Mouse (Mus musculus) c-Kit-negative CD71-positive TER-119-positive erythroid progenitor cells, embryonic 14.5 days (primary cell): ENCODE data around the gene Ptprk.

Experiments used
- DNase-seq: peaks from one replicate; pipeline ENCODE4 v3.0.0-alpha.2; 2013; ENCODE audit warnings: low read depth, low spot score

The Ptprk gene

DNA sequence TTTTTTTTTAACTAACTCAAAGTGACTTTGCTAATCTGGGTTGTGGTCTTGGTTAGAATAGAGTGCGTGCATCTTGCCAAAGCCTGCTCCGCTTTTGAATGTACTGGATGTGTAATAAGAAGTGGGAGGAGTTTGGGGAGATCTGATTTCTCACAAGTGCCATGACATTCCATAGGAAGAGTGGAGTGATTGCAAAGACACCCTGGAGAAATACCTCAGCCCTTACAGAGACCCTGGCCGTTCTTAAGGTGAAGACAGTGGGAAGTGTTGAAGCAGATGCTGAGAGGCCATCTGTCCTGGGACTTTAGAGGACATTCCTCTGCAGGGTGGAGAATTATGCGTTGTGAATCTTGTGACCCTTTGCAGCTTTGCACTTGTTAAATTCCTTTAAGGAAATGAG lies 110.7 kb downstream of the Ptprk start:
- no peak for DNase-seq

DNA sequence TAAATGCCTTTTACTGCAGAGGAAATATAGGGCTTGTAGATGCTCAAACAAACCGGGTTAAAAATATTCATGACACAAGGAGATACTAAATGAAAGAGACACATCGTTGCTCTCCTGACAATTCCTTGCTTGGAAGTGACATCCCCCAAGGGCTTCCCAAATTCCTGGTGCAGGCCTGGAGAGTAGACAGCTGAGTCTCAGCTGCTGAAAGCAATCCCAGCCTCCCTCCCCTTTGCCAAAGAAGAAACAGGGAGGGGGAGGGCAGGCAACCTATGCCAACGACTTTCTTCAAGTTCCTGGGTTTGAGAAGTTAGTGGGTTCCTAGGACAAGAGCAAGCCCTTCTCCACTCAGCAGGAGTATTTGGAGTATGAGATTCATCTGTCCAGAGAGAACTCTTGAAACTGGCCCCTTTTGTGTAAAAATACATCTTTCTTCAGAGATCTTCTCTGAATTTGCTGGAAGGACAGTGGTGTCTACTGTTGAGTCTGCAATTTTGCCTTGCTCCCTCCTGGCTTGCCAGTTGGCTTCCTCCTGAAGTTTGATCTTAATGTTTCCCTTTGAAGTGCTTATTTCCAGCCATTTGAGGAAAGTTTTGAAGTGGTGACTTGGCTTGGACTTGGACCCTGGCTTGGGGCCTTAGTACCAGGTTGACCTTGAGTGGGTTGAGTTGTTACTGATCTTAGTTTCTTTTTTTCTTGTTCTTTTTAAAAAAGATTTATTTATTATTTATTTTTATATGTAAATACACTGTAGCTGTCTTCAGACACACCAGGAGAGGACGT lies 111.6 kb downstream of the Ptprk start:
- DNase-seq, result no peak

DNA sequence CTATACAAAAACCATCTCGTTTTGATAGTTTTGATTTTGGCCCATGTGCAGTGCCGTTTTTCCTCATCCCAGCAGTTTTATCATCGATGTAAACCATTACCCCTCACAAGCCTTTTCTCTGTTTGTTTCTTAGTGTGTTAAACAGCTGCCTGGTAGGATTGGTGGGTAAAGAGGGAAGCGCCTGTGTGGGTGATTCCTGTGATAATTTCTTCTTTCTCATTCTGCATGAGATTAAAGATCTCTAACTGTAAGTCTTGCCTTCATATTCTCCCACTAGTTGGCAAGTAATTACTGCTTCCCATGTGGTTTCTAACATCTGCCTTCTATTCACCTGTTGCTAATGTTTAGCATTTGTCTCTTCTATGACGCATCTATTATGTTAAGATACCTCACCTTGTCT lies 116.8 kb downstream of the Ptprk start:
- DNase-seq, result no peak

- no peak for DNase-seq
Observed at GRCm38 (mm10) chr10:28193630-28194029, 119.0 kb downstream of the Ptprk start.

DNA sequence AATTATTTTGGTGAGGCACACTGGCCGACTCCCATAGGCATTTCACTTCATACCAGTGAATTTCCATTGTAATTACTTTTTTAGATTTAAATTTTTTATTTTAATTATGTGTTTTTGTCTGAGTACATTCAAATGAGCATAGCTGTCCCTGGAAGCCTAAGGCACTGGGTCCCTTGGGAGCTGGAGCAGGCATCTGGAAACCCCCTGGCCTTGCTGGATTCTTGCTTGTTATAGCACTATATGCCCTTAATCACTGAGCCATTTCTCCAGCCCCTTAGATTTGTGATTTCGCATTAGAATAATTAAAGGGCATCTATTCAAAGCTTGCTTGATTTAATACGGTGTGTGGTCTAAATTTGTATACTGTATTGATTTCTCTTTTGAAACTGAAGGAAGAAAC lies 126.0 kb downstream of the Ptprk start:
- no peak for DNase-seq

DNA sequence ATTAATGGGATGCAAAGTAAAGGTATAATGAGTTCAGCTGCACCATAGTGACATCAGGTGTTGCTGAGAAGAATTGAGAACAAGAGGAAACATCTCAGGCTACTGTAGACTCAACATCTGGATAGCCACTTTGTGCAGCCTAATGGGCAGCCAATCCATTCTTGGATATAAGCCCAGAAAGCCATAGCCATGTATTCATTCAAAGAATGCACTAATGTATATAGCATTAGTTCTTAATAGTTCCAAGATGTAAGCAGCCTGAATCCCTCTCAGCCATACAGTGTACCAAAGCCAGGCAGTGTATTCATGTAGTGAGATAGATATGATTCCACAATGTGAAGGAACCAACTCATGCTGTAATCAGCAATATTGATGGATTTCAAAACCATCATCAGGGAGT lies 134.8 kb downstream of the Ptprk start:
- DNase-seq, result no peak

- DNase-seq, result no peak
Observed at GRCm38 (mm10) chr10:28212083-28212482, 137.5 kb downstream of the Ptprk start.

DNA sequence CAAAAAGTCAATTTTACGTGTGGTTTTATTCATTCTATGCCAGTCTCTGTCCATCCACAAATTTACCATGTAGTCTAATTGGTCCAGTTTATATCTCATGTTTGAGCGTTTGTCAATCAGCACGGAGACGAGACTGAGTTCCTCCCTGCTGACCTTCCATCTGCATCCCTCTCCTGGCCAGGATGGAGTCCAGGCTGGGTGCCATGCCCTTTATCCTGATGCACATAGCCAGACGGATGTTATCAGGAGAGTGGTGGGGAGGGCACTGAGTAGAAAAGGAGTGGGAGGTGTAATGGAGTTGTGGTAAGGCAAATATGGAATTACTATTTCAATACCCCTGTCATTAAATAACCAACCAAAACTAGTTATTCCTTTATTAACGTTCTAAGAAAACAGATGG lies 140.5 kb downstream of the Ptprk start:
- no peak for DNase-seq

GRCm38 (mm10) chr10:28223602-28224001 lies 149.0 kb downstream of the Ptprk start:
- DNase-seq, result no peak

- DNase-seq, result no peak
Observed at GRCm38 (mm10) chr10:28224376-28224775, 149.8 kb downstream of the Ptprk start.

GRCm38 (mm10) chr10:28225536-28226075 lies 151.0 kb downstream of the Ptprk start:
- no peak for DNase-seq

- DNase-seq, result no peak
Observed at GRCm38 (mm10) chr10:28227732-28228131, 153.1 kb downstream of the Ptprk start.

- no peak for DNase-seq
Observed at GRCm38 (mm10) chr10:28228208-28228607, 153.6 kb downstream of the Ptprk start.

DNA sequence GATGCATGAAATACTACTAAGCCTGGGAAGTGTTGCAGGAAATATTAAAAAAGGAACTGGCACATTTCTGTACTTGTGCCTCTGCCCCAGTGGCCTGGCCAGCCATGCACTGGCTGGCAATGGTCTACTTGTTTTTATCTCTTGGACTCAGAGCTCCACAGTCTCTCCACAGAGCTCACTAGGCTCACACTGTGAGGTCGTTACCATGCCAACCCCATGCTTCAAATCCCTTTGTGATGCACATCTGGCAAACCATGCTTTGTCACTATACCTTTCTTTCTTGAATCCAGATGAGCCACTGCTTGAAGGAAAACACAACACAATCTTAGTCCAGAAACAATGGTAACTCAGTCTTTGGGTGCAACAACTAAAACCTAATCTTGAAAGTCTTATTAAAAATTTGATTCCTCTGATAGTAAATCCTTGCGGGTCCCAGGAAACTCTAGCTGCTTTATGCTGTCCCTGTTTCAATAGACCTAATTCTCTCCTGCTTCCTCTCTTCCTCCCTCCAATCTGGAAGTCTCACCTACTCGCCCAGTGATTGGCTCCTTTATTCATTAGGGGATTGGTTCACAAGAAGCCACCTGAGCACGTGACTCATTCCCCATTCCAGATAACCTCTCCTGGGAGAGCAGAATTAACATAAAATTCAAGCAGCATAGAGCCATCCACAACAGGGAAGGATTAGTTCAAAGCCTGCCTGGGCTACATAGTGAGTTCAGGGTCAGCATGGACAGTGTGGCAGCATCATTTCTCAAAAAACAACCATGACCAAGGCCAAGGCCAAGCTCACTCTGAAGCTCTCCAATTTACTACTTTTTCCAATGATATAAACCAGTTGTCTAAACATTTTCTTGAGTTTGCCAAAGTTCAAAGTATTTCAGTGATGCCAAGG lies 157.9 kb downstream of the Ptprk start:
- no peak for DNase-seq

DNA sequence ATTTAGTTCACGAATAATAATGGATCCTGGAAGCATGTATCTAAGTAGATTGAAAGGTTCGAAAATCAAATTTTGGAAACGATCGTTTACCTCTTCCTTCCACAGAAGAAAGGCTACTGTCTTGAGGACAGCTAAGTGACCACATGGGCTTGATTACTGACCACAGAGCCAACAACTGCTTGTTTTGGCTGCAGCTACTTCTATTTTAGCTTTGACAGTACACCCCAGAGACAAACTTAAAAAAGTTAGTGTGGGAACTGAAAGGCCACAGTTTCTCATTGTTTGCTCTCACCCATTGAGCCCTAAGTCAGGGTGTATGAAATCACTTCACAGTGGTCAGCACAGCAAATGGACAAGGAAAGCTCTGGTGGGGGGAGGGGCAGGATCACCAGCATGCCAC lies 174.4 kb downstream of the Ptprk start:
- DNase-seq, result no peak

GRCm38 (mm10) chr10:28251385-28251784 lies 176.8 kb downstream of the Ptprk start:
- no peak for DNase-seq

GRCm38 (mm10) chr10:28260651-28261050 lies 186.0 kb downstream of the Ptprk start:
- no peak for DNase-seq

DNA sequence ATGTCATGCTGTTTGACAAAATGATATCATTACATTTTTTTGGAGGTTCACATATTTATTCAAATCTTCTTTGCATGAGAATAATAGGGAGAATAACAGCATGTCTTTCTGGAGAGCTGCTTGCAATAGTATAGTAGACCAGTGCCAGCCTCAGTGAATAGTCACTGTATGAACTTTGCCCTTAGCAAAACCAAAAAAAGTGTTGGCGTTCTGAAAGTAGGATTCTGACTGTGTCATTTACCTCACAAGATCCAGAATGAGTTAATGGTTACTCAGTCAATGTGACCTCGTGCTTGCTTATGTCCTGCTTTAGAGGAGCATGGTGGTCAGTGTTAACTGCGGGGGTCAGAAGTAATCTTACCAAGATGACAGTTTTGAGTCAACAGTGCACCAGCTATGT lies 187.5 kb downstream of the Ptprk start:
- no peak for DNase-seq

DNA sequence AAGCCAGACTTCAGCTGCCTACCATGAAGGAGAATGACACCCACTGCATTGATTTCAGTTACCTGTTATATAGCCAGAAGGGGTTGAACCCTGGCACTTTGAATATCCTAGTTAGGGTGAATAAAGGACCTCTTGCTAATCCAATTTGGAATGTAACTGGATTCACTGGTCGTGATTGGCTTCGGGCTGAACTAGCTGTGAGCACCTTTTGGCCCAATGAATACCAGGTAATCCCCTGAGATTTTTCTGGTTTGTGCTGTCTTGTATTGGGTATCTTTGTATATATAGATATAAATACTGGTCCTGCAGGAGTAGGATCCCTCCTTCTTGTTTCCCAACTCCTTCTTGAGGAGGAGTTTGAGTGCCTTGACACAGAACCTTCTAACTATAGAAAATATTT lies 188.9 kb downstream of the Ptprk start:
- no peak for DNase-seq

GRCm38 (mm10) chr10:28270273-28270672 lies 195.7 kb downstream of the Ptprk start:
- DNase-seq, result no peak

- no peak for DNase-seq
Observed at GRCm38 (mm10) chr10:28271729-28272606, 197.3 kb downstream of the Ptprk start.

DNA sequence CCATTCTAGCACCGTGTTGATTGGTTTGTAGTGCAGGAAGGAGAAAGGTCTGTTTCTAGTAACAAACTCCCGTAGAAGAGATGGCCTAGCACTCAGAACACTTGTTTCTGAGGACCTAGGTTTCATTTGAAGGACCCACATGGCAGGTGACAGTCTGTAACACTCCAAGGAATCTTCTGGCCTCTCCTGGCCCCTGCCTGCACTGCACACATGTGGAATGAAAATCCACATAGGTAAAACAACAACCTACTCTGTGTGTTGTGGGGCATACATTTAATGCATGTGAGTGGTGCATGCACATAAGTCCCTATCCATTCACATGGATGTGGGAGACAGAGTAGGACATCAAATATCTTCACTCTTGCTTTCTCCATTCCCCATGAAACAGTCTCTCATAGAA lies 204.1 kb downstream of the Ptprk start:
- no peak for DNase-seq
